Mouse (Mus musculus) heart, embryonic 13.5 days (tissue): ENCODE results near the gene Enpep. TPM values are rescaled to one million over a fixed set of nuclear protein-coding genes. Genes with fewer than 3 reads are reported as not detected.

Experiments used
- ATAC-seq: fragments of 200-750 bp; cut with Nextera tagmentation; 2 replicates; pipeline ENCODE4 v1.8.0; 2017; ENCODE audit warnings: moderate TSS enrichment; ENCODE audit not compliant: insufficient number of reproducible peaks, low FRiP score, low TSS enrichment; ENCODE audit errors: extremely low read depth
- H3K27ac ChIP-seq: fragments of 300-500 bp; sonication (generic); replicated peaks from 2 replicates; pipeline ENCODE4 v1.5.1; 2015; ENCODE audit warnings: moderate library complexity, mild to moderate bottlenecking, inconsistent platforms
- H3K27me3 ChIP-seq: fragments of 300-500 bp; sonication (generic); replicated peaks from 2 replicates; pipeline ENCODE4 v1.6.1; 2015; ENCODE audit warnings: mild to moderate bottlenecking, inconsistent platforms
- H3K36me3 ChIP-seq: fragments of 300-500 bp; sonication (generic); 2 replicates; pipeline ENCODE4 v1.6.1; 2015; ENCODE audit warnings: mild to moderate bottlenecking, inconsistent platforms
- H3K4me1 ChIP-seq: fragments of 300-500 bp; sonication (generic); 2 replicates; pipeline ENCODE4 v1.6.1; 2015; ENCODE audit warnings: inconsistent platforms
- H3K4me2 ChIP-seq: fragments of 300-500 bp; sonication (generic); 2 replicates; pipeline ENCODE4 v1.6.1; 2015; ENCODE audit warnings: inconsistent platforms, mild to moderate bottlenecking, moderate library complexity
- H3K4me3 ChIP-seq: fragments of 300-500 bp; sonication (generic); 2 replicates; pipeline ENCODE4 v1.5.1; 2015; ENCODE audit warnings: moderate library complexity, mild to moderate bottlenecking, inconsistent platforms
- H3K9ac ChIP-seq: fragments of 300-500 bp; sonication (generic); 2 replicates; pipeline ENCODE4 v1.6.1; 2015; ENCODE audit warnings: inconsistent platforms, mild to moderate bottlenecking, moderate library complexity
- H3K9me3 ChIP-seq: fragments of 300-500 bp; sonication (generic); 2 replicates; pipeline ENCODE4 v1.6.1; 2016; ENCODE audit warnings: inconsistent platforms
- WGBS: fragments of 180-500 bp; shearing (Covaris S2); methylation state at CpG from one replicate; pipeline ENCODE4 v1.1.7; 2015; ENCODE audit warnings: mixed read lengths; 5-methylcytosine and 5-hydroxymethylcytosine counted together
- polyA plus RNA-seq: library from polyadenylated mRNA; unstranded; fragments of >200 nt; fragmentation: Nextera tagmentation; extraction: Ambion mirVana; gene quantifications from 2 replicates; pipeline ENCODE4 v1.2.1, GENCODE M21; 2015

Gene Enpep
- polyA plus RNA-seq, 1 experiment from 2014 or later, result 17.7 TPM

DNA sequence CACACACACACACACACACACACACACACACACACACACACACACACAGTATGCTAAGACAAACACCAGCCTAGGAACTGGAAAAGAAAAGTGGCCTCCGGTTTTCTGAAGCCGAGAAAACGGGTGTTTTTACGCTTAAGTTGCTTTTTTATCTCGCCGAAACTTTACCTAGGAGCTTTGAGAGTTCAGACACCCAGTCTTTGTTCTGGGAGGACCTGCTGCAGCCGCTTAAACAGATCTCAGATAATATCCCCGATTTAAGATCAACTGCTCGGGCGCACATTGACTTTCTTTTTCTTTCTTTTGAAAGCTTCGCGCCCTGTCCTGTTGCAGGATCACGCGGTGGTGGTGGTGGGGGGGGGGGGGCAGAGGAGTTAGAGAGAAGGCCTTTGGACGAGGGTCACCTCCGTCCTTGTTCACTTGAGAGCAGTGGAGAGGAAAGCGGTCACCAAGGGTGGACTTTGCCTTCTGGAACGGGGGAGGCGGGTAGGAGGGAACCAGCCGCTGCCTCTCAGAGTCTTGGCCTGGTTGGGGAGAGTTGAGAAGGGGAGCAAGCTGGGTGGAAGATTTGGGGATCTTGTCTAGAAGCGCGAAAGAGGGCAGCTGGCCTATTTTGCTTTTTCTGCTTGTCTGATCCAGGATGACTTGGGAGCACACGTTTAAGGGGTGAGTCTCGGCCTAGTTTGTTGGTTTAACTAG lies 111.7 kb downstream of the Enpep start:
- peaks cover 92% of the 10 kb centered on the region for H3K27me3 ChIP-seq
- no peak for ATAC-seq
- H3K9ac ChIP-seq, result peak overlapping the region; percentile 67
- peak overlapping the region; percentile 50 for H3K4me3 ChIP-seq
- no peaks in the 10 kb centered on the region for H3K9me3 ChIP-seq
- peaks cover 20% of the 10 kb centered on the region for H3K4me1 ChIP-seq
- H3K36me3 ChIP-seq, result no peaks in the 10 kb centered on the region
- WGBS, result 4% methylated on average over 24 of the region's 24 CpGs
- peak overlapping the region; percentile 33 for H3K27ac ChIP-seq
- H3K4me2 ChIP-seq, result peak overlapping the region; percentile 67

DNA sequence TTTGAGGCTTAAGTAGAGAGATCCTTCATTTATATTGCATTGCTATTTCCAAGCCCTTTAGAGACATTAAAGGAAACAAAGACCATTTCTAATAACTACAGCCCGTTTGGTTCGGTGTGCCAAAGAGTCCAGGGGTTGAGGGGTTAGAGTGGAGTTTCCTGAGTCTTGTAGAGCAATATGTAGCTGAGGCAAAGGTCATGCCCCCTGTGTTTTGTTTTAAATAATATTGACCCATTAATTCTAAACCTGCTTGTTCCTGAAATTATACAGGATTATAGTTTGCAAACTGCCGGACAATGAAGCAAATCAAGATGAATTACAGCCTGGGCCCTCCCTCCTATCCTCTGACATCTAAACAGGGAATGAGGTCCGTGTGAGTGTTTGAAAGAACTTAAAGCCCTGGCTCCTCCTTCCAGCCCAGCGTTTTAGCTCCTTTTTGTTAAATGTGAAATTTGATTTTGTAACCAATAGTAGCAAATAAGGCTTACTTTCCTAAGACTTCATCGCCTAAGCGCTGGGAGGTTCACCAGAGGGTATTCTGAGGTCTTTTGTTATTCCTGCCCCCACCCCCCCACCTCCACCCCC lies 112.3 kb downstream of the Enpep start:
- 0 out of 2 replicates have a peak overlapping the region, but pooled peaks have one; percentile 12 for H3K27ac ChIP-seq
- peaks cover 92% of the 10 kb centered on the region for H3K27me3 ChIP-seq
- peak overlapping the region; percentile 67 for H3K4me2 ChIP-seq

More for the DNA sequence above, 112.3 kb downstream of the Enpep start:
- Histone ChIP-seq H3K4me3 (no peak overlapping the region), H3K4me1 (peaks cover 23% of the 10 kb centered on the region), H3K9ac (peak overlapping the region; percentile 67; the same call in 1 of the 2 replicates), H3K36me3 (no peaks in the 10 kb centered on the region), H3K9me3 (no peaks in the 10 kb centered on the region)
- 10% methylated on average over 7 of the region's 7 CpGs for WGBS
- no peak for ATAC-seq

Other genes with a start within 250 kb of the Enpep start
- gene Pitx2, start 132.8 kb downstream of the Enpep start, polyA plus RNA-seq, result 29.2 and 30.1 TPM in 2 replicates
- gene Elovl6, start 199.6 kb upstream of the Enpep start, polyA plus RNA-seq, result 12.7 TPM in 2 replicates